Mouse (Mus musculus) spleen, adult 2 months (tissue): ENCODE data around the gene Prr14l. TPM values are rescaled to one million over a fixed set of nuclear protein-coding genes. Genes with fewer than 3 reads are reported as not detected.
A peak's percentile ranks its signal among the peaks of the same experiment; 100 is the strongest.
"Not testable (repeated sequence)": the region's sequence is repeated elsewhere in the genome, so short reads cannot be mapped to it uniquely, and the experiment has no call there.

Experiments used
- DNase-seq, 2 experiments: peaks; one replicate each; pipeline versions ENCODE4 v3.0.0 to v3.0.0-alpha.2; 2012 to 2021; ENCODE audit warnings: low spot score in 2 of 2, low read depth in 1 of 2
- H3K27ac ChIP-seq: fragments of 200-500 bp; 2 replicates; pipeline ENCODE4 v1.5.1; 2012; ENCODE audit warnings: low read length, inconsistent platforms; ENCODE audit not compliant: insufficient read depth
- H3K27me3 ChIP-seq: fragments of 200-500 bp; 2 replicates; pipeline ENCODE4 v1.6.1; 2012; ENCODE audit warnings: mild to moderate bottlenecking, moderate library complexity, low read length, inconsistent platforms; ENCODE audit not compliant: control insufficient read depth, insufficient read depth
- H3K36me3 ChIP-seq: fragments of 200-500 bp; 2 replicates; pipeline ENCODE4 v1.6.1; 2012; ENCODE audit warnings: mild to moderate bottlenecking, low read length, inconsistent platforms; ENCODE audit not compliant: control insufficient read depth, insufficient read depth
- H3K4me1 ChIP-seq: fragments of 200-500 bp; 2 replicates; pipeline ENCODE4 v1.6.1; 2011; ENCODE audit warnings: inconsistent platforms; ENCODE audit not compliant: control insufficient read depth, insufficient read depth, insufficient read length
- H3K4me3 ChIP-seq: fragments of 200-500 bp; 2 replicates; pipeline ENCODE4 v1.5.1; 2011; ENCODE audit warnings: mild to moderate bottlenecking, inconsistent platforms; ENCODE audit not compliant: insufficient read depth, insufficient read length; ENCODE audit errors: extremely low read depth
- CTCF ChIP-seq: fragments of 200-500 bp; IDR thresholded peaks from 2 replicates; pipeline ENCODE4 v1.5.1; 2011; ENCODE audit warnings: mild to moderate bottlenecking, inconsistent platforms; ENCODE audit not compliant: insufficient read depth, insufficient read length, insufficient replicate concordance; ENCODE audit errors: extremely low read depth
- POLR2A ChIP-seq: fragments of 200-500 bp; IDR thresholded peaks from 2 replicates; pipeline ENCODE4 v1.6.1; 2011; ENCODE audit warnings: low read depth, low read length, inconsistent platforms
- WGBS: fragments of 180-500 bp; shearing (Covaris S2); methylation state at CpG from one replicate; pipeline ENCODE4 v1.1.7; 2018; 5-methylcytosine and 5-hydroxymethylcytosine counted together
- polyA plus RNA-seq: library from polyadenylated mRNA; depleted of rRNA; stranded (reverse); fragments of >200 nt; gene quantifications from 2 replicates; pipeline ENCODE4 v1.2.3, GENCODE M21; 2012

Prr14l gene
- polyA plus RNA-seq, 1 experiment: 15.1 TPM

DNA sequence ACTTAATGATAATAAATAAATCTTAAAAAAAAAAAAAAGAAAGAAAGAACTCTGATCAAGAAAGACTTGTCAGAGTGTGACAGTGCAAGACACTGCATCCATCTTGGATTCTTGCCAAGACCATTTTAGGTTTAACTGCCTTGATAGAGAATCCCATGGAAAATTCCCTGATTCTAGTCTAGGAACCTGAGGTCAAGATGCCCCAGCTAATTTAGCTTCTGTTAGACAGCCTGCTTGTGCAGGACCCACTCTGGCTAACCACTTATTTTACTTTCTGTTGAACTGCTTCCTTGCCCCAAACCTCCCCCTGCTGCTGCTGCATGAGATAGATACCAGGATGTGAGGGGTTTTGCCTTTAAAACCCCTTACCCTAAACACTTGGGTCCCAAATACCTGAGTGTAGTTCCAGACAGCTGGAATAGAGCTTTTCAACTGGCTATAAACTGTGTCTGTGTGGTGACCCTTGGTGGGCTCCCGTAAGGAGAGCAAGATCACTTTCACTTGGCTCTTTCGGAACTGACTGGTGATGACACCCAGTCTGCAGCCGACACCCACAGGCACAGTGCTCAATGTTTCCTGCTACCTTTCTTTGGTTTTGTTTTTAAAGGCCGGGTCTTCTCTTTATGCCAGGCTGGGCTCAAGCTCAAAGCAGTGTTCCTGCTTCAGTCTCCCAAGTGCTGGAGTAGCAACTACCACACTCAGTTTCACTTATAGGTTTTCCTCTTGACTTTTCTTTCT lies 86.3 kb downstream of the Prr14l start:
- TF ChIP-seq CTCF: no peak
- TF ChIP-seq POLR2A: no peak
- WGBS: 80% methylated on average over 4 of the region's 4 CpGs
- Histone ChIP-seq H3K27ac (0 out of 2 replicates have a peak overlapping the region, but pooled peaks have one; percentile 35), H3K4me1 (no peaks in the 10 kb centered on the region), H3K4me3 (no peak overlapping the region), H3K36me3 (peaks cover 13% of the 10 kb centered on the region), H3K27me3 (no peaks in the 10 kb centered on the region)
- no peak for DNase-seq

DNA sequence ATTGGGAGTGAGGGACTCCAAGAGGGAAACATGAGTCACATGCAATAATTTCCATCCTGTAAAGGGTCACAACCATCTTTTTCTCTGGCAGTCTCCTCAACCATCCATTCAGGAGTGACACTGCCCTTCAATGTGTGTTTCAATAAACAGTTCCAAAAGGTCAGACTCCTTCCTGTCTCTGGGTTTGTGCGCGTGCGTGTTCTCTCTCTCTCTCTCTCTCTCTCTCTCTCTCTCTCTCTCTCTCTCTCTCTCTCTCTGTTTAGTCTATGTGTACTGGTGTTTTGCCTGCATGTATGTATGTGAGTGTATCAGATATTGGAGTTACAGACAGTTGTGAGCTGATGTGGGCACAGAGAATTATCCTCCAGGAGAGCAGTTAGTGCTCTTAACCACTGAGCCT lies 87.1 kb downstream of the Prr14l start:
- no peak overlapping the region for H3K4me3 ChIP-seq
- WGBS: 75% methylated on average over 3 of the region's 3 CpGs
- H3K27me3 ChIP-seq: no peaks in the 10 kb centered on the region
- no peak for DNase-seq
- H3K36me3 ChIP-seq: peaks cover 10% of the 10 kb centered on the region
- H3K4me1 ChIP-seq: no peaks in the 10 kb centered on the region
- no peak overlapping the region for H3K27ac ChIP-seq
- no peak for TF ChIP-seq POLR2A
- TF ChIP-seq CTCF: no peak

DNA sequence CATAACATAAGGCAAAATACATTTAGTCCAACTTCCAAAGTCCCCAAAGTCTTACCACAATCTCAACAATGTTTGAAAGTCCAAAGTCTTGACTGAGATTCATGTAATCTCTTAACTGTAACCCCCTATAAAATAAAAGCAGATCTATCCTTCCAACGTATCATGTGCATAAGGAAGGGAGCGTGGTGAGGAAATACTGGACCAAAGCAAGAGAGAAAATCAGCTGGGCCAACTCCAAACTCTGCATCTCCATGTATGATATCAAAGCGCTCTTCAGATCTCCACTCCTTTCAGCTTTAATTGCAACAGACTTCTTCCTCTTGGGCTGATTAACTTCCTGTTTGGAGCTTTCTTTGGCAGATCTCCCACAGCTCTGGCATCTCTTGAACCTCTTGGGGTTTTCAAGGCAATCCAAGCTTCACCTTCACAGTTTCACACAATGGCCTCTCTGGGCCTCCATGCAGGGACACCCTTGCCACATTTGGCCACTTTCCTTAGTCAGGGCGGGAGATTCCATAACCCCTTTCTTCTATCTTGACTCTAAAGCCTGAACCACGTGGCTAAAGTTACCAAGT lies 92.4 kb downstream of the Prr14l start:
- DNase-seq: no peak
- Histone ChIP-seq H3K36me3 (peaks cover 9% of the 10 kb centered on the region), H3K4me1 (no peaks in the 10 kb centered on the region; the same call in 1 of the 2 replicates), H3K4me3 (no peak overlapping the region), H3K27me3 (no peaks in the 10 kb centered on the region), H3K27ac (no peak overlapping the region)
- WGBS: 55% methylated on average over 5 of the region's 5 CpGs
- TF ChIP-seq CTCF (no peak), POLR2A (no peak)

DNA sequence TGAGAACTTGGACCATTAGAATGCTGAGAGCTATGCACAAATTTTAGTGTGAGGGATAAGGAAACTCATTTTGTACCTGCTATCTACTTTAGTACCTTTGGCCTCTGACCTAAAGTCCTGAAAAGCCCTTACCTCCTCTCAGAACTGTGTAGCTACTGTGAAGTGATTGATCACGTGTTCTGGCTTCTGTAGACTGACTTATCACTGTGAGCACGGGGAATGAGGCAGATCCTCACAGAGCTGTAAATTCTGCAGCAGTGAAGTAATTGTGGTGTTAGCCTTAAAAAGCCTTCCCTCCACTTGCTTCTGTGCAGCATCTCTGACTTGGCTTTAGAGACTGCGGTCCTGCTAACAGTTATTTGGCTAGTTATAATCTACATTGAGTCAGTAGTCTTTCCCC lies 93.3 kb downstream of the Prr14l start:
- Histone ChIP-seq H3K4me1 (no peaks in the 10 kb centered on the region; the same call in 1 of the 2 replicates), H3K36me3 (peaks cover 9% of the 10 kb centered on the region), H3K4me3 (no peak overlapping the region), H3K27me3 (no peaks in the 10 kb centered on the region), H3K27ac (no peak overlapping the region)
- TF ChIP-seq POLR2A (no peak), CTCF (no peak)
- 96% methylated on average over 3 of the region's 3 CpGs for WGBS
- DNase-seq: no peak

DNA sequence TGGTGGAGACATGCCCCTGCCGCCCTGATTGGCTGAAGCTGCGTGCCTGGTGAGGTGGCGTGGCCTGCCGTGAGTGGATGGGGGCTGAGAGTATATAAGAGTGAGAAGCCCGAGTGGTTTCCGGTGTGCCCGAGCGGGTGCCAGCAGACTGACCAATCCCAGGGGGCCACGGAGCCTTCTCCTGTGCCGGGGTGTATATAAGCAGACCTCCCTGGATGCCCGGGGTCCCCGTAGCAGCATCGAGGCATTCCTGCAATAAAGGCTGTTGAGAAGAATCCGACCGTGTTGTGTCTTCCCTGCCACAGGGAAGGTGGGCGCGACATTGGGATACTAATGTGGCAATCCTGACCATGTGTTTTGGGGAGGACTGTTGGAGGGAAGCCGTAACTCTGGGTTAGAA lies 93.7 kb downstream of the Prr14l start:
- H3K4me1 ChIP-seq, H3K27me3 ChIP-seq, DNase-seq, H3K36me3 ChIP-seq, H3K27ac ChIP-seq, H3K4me3 ChIP-seq: not testable (repeated sequence)
- 96% methylated on average over 18 of the region's 18 CpGs for WGBS

DNA sequence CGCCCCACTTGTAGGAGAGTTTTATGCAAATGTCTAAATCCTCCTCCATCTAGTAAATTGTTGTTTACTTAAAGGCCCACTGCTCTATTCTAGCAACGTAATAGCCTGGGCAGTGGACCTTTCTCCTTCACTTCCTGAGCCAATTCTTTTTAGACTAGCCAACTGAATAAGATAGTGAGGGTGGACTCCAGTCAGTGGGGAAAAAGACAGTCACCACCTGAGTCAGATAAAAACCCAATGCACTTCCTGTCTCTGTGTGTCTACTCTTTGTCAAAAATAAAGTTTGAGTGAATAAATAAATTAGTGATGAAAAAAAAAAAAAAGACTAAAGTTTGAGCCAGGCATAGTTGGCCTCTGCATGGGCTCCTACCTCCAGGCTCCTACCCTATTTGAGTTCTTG lies 94.4 kb downstream of the Prr14l start:
- no peak for TF ChIP-seq POLR2A
- no peak for TF ChIP-seq CTCF
- H3K27ac ChIP-seq: no peak overlapping the region
- H3K4me3 ChIP-seq: no peak overlapping the region
- H3K4me1 ChIP-seq: no peaks in the 10 kb centered on the region; the same call in 1 of the 2 replicates
- WGBS: 68% methylated on average over 2 of the region's 2 CpGs
- no peaks in the 10 kb centered on the region for H3K27me3 ChIP-seq
- peaks cover 9% of the 10 kb centered on the region for H3K36me3 ChIP-seq
- no peak for DNase-seq

DNA sequence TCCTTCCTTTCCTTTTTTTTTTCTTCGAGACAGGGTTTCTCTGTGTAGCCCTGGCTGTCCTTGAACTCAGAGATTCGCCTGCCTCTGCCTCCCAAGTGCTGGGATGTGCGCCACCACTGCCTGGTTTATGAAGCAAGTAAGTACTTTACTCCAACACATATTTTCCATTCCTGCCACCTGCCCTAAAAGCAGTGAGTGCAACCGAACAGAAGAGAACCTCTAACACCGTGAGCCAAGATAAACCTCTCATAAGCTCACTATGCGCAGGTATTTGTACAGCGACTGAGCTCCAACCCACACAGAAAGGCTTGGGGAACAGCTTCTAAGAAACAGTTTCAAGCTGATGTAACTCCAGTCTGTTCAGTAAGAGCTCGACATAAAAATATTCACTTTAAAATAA lies 97.9 kb downstream of the Prr14l start:
- Histone ChIP-seq H3K27ac (no peak overlapping the region), H3K4me1 (peaks cover 4% of the 10 kb centered on the region), H3K27me3 (no peaks in the 10 kb centered on the region), H3K36me3 (no peaks in the 10 kb centered on the region), H3K4me3 (no peak overlapping the region)
- DNase-seq: no peak
- TF ChIP-seq POLR2A: no peak
- TF ChIP-seq CTCF: no peak
- WGBS: 87% methylated on average over 8 of the region's 8 CpGs

DNA sequence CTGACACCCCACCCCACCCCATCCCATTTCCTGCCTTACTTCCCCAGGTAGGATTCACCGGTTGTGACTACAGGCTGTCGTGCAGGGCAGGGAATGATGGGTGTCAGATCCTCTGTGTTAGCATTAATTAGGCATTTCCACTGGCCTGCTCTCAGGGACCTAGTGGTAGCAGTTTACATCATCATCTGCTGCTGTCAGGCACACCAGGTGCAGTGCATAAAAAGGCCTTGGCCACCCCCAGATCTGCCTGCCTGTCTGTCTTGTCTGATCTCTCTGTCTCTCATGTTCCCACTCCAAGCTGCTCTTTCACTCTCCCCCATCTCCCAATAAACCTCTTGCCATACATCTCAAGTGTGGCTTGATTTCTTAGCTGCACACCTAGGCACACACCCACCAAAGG lies 102.3 kb downstream of the Prr14l start:
- Histone ChIP-seq H3K4me3 (no peak overlapping the region), H3K27me3 (no peaks in the 10 kb centered on the region), H3K4me1 (peaks cover 10% of the 10 kb centered on the region; the same call in 1 of the 2 replicates), H3K27ac (no peak overlapping the region), H3K36me3 (no peaks in the 10 kb centered on the region)
- WGBS: 71% methylated on average over 2 of the region's 2 CpGs
- no peak for DNase-seq
- no peak for TF ChIP-seq CTCF
- TF ChIP-seq POLR2A: no peak
